Mouse (Mus musculus): ENCODE measurements around the gene Idh3a. TPM values are rescaled to one million over a fixed set of nuclear protein-coding genes. Genes with fewer than 3 reads are reported as not detected.

The Idh3a gene
- polyA plus RNA-seq, 1 experiment from 2014 or later: 95.5 TPM

- ATAC-seq (ENCODE audit: insufficient number of reproducible peaks, low FRiP score, low TSS enrichment, low read depth): no peak
- Histone ChIP-seq H3K9me3 (no peaks in the 10 kb centered on the region), H3K4me1 (no peaks in the 10 kb centered on the region), H3K36me3 (peaks cover 91% of the 10 kb centered on the region), H3K4me3 (no peak overlapping the region), H3K4me2 (no peak overlapping the region), H3K27me3 (no peaks in the 10 kb centered on the region), H3K9ac (no peak overlapping the region), H3K27ac (no peak overlapping the region)
- WGBS: 91% methylated on average over 15 of the region's 15 CpGs
These were observed 10.8 kb downstream of the Idh3a start for GRCm38 (mm10) chr9:54596752-54597465.

DNA sequence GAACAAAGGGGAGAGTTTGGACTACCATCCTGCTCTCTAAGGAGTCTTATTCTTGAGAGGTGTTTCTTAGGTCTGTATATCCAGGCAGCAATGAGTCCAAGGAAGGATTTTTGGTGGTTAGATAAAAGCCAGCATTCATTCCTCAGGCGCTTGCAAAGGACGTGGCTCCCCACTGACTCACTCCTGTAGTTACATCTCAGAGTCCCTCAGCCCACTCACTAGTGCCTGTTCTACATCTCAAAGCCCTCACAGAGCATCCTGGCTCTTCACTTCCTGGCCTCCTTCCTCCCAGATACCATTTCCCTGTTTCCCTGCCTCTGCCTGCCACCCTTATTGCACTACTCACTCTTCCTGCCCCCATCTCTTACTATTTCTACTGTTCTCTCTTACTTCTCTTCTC, 16.3 kb downstream of the Idh3a start:
- 85% methylated on average over 2 of the region's 2 CpGs for WGBS
- no peak for ATAC-seq (ENCODE audit: insufficient number of reproducible peaks, low FRiP score, low TSS enrichment, low read depth)

DNA sequence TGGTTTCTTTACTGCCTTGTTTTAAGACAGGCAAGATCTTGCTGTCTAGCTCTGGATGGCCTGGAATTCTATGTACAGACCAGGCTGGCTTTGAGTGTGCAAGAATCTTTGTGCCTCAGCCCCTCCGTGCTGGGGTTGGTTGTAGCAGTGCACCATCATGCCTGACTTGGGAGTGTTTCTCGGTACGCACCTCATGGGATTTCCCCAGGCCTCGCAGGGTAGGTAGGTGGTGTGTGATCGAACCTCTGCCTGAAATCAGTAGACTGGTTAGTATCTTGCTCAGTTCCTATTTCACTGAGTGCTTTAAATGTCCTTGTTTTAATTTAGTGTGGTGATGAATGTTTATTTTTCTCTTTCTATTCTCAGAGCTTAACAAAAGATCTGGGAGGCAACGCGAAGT, 16.8 kb downstream of the Idh3a start:
- Histone ChIP-seq H3K9ac (no peak overlapping the region), H3K27ac (no peak overlapping the region), H3K4me1 (no peaks in the 10 kb centered on the region), H3K4me2 (no peak overlapping the region), H3K27me3 (no peaks in the 10 kb centered on the region), H3K4me3 (no peak overlapping the region), H3K36me3 (peaks cover 65% of the 10 kb centered on the region), H3K9me3 (no peaks in the 10 kb centered on the region)
- WGBS: 86% methylated on average over 7 of the region's 7 CpGs
- ATAC-seq (ENCODE audit: insufficient number of reproducible peaks, low FRiP score, low TSS enrichment, low read depth): no peak

More for the DNA sequence above, 16.3 kb downstream of the Idh3a start:
- Histone ChIP-seq H3K9ac (no peak overlapping the region), H3K9me3 (no peaks in the 10 kb centered on the region), H3K4me2 (no peak overlapping the region), H3K4me3 (no peak overlapping the region), H3K27me3 (no peaks in the 10 kb centered on the region), H3K27ac (no peak overlapping the region), H3K4me1 (no peaks in the 10 kb centered on the region), H3K36me3 (peaks cover 71% of the 10 kb centered on the region)

- no peaks in the 10 kb centered on the region for H3K9me3 ChIP-seq
- H3K9ac ChIP-seq: no peak overlapping the region
- H3K4me2 ChIP-seq: no peak overlapping the region
- ATAC-seq (ENCODE audit: insufficient number of reproducible peaks, low FRiP score, low TSS enrichment, low read depth): no peak
- peaks cover 53% of the 10 kb centered on the region for H3K36me3 ChIP-seq
- WGBS: 83% methylated on average over 5 of the region's 5 CpGs
- H3K27me3 ChIP-seq: no peaks in the 10 kb centered on the region
- no peak overlapping the region for H3K4me3 ChIP-seq
- H3K4me1 ChIP-seq: no peaks in the 10 kb centered on the region
- H3K27ac ChIP-seq: no peak overlapping the region
These were observed 18.1 kb downstream of the Idh3a start for GRCm38 (mm10) chr9:54604131-54604654.

GRCm38 (mm10) chr9:54604886-54605285, 18.8 kb downstream of the Idh3a start:
- H3K36me3 ChIP-seq: peaks cover 46% of the 10 kb centered on the region
- H3K9me3 ChIP-seq: no peaks in the 10 kb centered on the region
- no peak overlapping the region for H3K4me3 ChIP-seq
- H3K27me3 ChIP-seq: no peaks in the 10 kb centered on the region
- no peak overlapping the region for H3K9ac ChIP-seq
- H3K4me2 ChIP-seq: no peak overlapping the region
- H3K27ac ChIP-seq: no peak overlapping the region
- ATAC-seq (ENCODE audit: insufficient number of reproducible peaks, low FRiP score, low TSS enrichment, low read depth): no peak
- no peaks in the 10 kb centered on the region for H3K4me1 ChIP-seq
- 52% methylated on average over 4 of the region's 4 CpGs for WGBS

DNA sequence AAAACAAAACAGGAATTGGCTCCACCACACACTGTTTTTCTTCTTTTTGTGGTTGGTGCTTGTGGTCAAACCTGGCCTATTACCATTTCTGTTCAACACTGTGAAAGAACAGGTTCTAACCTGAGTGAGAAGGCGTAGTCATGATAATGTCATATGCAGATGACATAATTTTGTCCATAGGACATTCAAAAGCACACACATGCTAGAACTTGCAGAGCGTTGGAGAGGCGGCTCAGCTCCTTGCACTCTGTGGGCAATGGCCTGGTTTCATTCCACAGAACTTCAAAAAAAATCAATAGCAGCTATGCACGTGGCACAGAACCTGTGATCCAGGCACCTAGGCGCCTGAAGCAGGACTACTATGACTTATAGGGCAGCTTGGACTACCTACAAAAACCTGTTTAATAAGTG, 26.7 kb downstream of the Idh3a start:
- no peak for ATAC-seq (ENCODE audit: insufficient number of reproducible peaks, low FRiP score, low TSS enrichment, low read depth)
- H3K9me3 ChIP-seq: no peaks in the 10 kb centered on the region
- no peaks in the 10 kb centered on the region for H3K4me1 ChIP-seq
- 72% methylated on average over 5 of the region's 5 CpGs for WGBS
- H3K4me3 ChIP-seq: no peak overlapping the region
- H3K27me3 ChIP-seq: no peaks in the 10 kb centered on the region
- no peak overlapping the region for H3K27ac ChIP-seq
- H3K9ac ChIP-seq: no peak overlapping the region
- no peaks in the 10 kb centered on the region for H3K36me3 ChIP-seq
- H3K4me2 ChIP-seq: no peak overlapping the region

DNA sequence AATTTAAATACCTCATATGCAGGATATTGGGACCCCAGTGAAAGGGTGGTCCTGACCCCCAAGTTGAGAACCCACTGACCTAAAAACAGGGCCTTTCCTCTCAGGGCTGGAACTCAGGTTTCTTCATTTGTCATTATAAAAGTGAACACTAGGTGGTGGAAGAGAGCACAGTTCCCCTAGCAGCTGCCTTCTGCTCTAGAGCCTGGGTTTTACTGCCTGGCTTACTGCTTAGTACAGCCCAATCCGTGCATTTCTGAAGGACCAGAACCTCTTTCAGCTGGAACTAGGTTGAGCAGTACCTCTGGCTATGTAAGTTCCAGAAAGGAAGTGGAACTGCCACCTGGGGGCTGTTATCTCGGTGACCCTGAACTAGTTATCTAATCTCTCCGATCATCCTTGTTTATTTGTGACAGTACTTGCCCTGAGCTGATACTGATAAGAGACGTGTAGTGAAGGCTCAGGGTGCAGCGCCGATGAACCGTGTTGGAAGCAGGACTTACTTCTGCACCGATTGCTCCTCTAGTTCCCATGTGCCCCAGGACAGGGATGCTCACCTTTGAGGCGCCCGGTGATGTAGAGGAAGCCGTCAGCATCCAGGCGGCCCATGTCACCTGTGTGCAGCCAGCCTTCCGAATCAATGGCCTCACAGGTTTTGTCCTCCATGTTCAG, 28.2 kb downstream of the Idh3a start:
- WGBS: 66% methylated on average over 13 of the region's 13 CpGs
- peak; percentile 62 for ATAC-seq (ENCODE audit: insufficient number of reproducible peaks, low FRiP score, low TSS enrichment, low read depth)
- H3K4me1 ChIP-seq: no peaks in the 10 kb centered on the region

DNA sequence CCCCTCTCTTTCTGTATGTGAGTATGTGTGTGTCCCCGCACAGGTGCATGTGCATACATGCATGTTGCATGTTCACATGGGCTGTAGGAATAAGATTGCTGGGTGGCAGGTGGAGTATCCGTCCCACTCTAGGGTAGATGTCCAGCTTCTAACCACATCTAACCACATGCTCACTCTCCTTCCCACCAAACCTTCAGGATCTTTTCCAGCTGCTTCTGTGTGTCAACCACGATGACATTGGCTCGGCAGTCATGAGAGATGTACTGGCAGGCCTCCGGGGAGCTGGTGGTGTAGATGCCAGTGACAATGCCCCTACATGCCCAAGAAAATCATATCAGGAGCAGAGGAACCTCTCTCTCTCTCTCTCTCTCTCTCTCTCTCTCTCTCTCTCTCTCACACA, 41.1 kb downstream of the Idh3a start:
- ATAC-seq (ENCODE audit: insufficient number of reproducible peaks, low FRiP score, low TSS enrichment, low read depth): no peak
- no peak overlapping the region for H3K4me2 ChIP-seq
- whole genome bisulfite sequencing: 83% methylated on average over 5 of the region's 5 CpGs
- no peak overlapping the region for H3K4me3 ChIP-seq
- no peak overlapping the region for H3K9ac ChIP-seq
- H3K27ac ChIP-seq: no peak overlapping the region
- no peaks in the 10 kb centered on the region for H3K9me3 ChIP-seq
- H3K27me3 ChIP-seq: no peaks in the 10 kb centered on the region
- no peaks in the 10 kb centered on the region for H3K36me3 ChIP-seq
- H3K4me1 ChIP-seq: no peaks in the 10 kb centered on the region

More for the DNA sequence above, 28.2 kb downstream of the Idh3a start:
- Histone ChIP-seq H3K4me3 (no peak overlapping the region), H3K36me3 (no peaks in the 10 kb centered on the region), H3K9me3 (no peaks in the 10 kb centered on the region), H3K9ac (no peak overlapping the region), H3K27me3 (no peaks in the 10 kb centered on the region), H3K27ac (no peak overlapping the region), H3K4me2 (no peak overlapping the region)

GRCm38 (mm10) chr9:54628752-54629151, 42.6 kb downstream of the Idh3a start:
- Histone ChIP-seq H3K36me3 (no peaks in the 10 kb centered on the region), H3K9me3 (no peaks in the 10 kb centered on the region), H3K27ac (no peak overlapping the region), H3K4me3 (no peak overlapping the region), H3K27me3 (no peaks in the 10 kb centered on the region), H3K9ac (no peak overlapping the region), H3K4me2 (no peak overlapping the region), H3K4me1 (no peaks in the 10 kb centered on the region)
- ATAC-seq (ENCODE audit: insufficient number of reproducible peaks, low FRiP score, low TSS enrichment, low read depth): no peak
- WGBS: 82% methylated on average over 4 of the region's 4 CpGs

- no peak overlapping the region for H3K4me2 ChIP-seq
- no peak overlapping the region for H3K27ac ChIP-seq
- no peaks in the 10 kb centered on the region for H3K36me3 ChIP-seq
- no peaks in the 10 kb centered on the region for H3K9me3 ChIP-seq
- no peaks in the 10 kb centered on the region for H3K27me3 ChIP-seq
- no peaks in the 10 kb centered on the region for H3K4me1 ChIP-seq
- ATAC-seq (ENCODE audit: insufficient number of reproducible peaks, low FRiP score, low TSS enrichment, low read depth): no peak
- no peak overlapping the region for H3K4me3 ChIP-seq
- 69% methylated on average over 5 of the region's 5 CpGs for WGBS
- no peak overlapping the region for H3K9ac ChIP-seq
These were observed 43.6 kb downstream of the Idh3a start for GRCm38 (mm10) chr9:54629613-54630261.

DNA sequence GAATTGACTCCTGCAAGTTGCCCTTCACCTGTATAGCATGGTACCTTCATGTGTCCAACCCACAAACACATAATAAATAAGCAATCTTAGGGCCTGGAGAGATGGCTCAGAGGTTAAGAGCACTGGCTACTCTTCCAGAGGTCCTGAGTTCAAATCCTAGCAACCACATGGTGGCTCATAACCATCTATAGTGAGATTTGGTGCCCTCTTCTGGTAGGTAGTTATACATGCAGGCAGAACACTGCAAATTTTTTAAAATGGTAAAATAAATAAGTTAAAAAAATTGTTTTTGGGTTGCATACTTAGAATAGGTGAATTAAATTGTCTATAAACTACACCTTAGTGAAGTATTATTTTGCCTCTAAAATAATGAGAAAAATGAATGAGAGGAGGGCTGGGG, 44.8 kb downstream of the Idh3a start:
- no peak overlapping the region for H3K4me2 ChIP-seq
- H3K9me3 ChIP-seq: no peaks in the 10 kb centered on the region
- no peak overlapping the region for H3K4me3 ChIP-seq
- H3K27ac ChIP-seq: no peak overlapping the region
- no peaks in the 10 kb centered on the region for H3K27me3 ChIP-seq
- ATAC-seq (ENCODE audit: insufficient number of reproducible peaks, low FRiP score, low TSS enrichment, low read depth): no peak
- no peaks in the 10 kb centered on the region for H3K36me3 ChIP-seq
- no peak overlapping the region for H3K9ac ChIP-seq
- no peaks in the 10 kb centered on the region for H3K4me1 ChIP-seq

GRCm38 (mm10) chr9:54633401-54633800, 47.3 kb downstream of the Idh3a start:
- ATAC-seq (ENCODE audit: insufficient number of reproducible peaks, low FRiP score, low TSS enrichment, low read depth): no peak
- WGBS: 68% methylated on average over 2 of the region's 2 CpGs
- H3K4me3 ChIP-seq: no peak overlapping the region

More at GRCm38 (mm10) chr9:54633401-54633800, 47.3 kb downstream of the Idh3a start:
- Histone ChIP-seq H3K36me3 (no peaks in the 10 kb centered on the region), H3K9ac (no peak overlapping the region), H3K27ac (no peak overlapping the region), H3K9me3 (no peaks in the 10 kb centered on the region), H3K27me3 (no peaks in the 10 kb centered on the region), H3K4me1 (no peaks in the 10 kb centered on the region), H3K4me2 (no peak overlapping the region)

Measured in limb, embryonic 15.5 days (tissue).